Mouse (Mus musculus) cerebellum, adult 2 months (tissue): Measurements from ENCODE around the gene Glod4. TPM values are rescaled to one million over a fixed set of nuclear protein-coding genes. Genes with fewer than 3 reads are reported as not detected.
A peak's percentile ranks its signal among the peaks of the same experiment; 100 is the strongest.

Experiments
- DNase-seq, 2 experiments: peaks; one replicate each; pipeline ENCODE4 v3.0.0; 2021
- H3K27ac ChIP-seq: fragments of 200-500 bp; 2 replicates; pipeline ENCODE4 v1.5.1; 2012; ENCODE audit warnings: low read length, control low read depth, inconsistent platforms; ENCODE audit not compliant: insufficient read depth
- H3K27me3 ChIP-seq: fragments of 200-500 bp; 2 replicates; pipeline ENCODE4 v1.6.1; 2012; ENCODE audit warnings: inconsistent platforms, mild to moderate bottlenecking, low read length, moderate library complexity; ENCODE audit not compliant: control insufficient read depth, insufficient read depth
- H3K4me1 ChIP-seq: fragments of 200-500 bp; 2 replicates; pipeline ENCODE4 v1.6.1; 2011; ENCODE audit warnings: low read length; ENCODE audit not compliant: control insufficient read depth, insufficient read depth
- H3K4me3 ChIP-seq: fragments of 200-500 bp; replicated peaks from 2 replicates; pipeline ENCODE3; 2011; ENCODE audit warnings: mild to moderate bottlenecking, low read depth, low read length, control low read depth; ENCODE audit not compliant: insufficient read depth
- CTCF ChIP-seq: fragments of 200-500 bp; IDR thresholded peaks from 2 replicates; pipeline ENCODE4 v1.5.1; 2011; ENCODE audit warnings: low read depth, mild to moderate bottlenecking, control low read depth, low read length, moderate library complexity, borderline replicate concordance; ENCODE audit not compliant: insufficient read depth
- POLR2A ChIP-seq: fragments of 200-500 bp; IDR thresholded peaks from 2 replicates; pipeline ENCODE4 v1.6.1; 2011; ENCODE audit warnings: low read length, control low read depth, borderline replicate concordance; ENCODE audit not compliant: insufficient read depth
- WGBS: fragments of 180-500 bp; shearing (Covaris S2); methylation state at CpG from one replicate; pipeline ENCODE4 v1.1.7; 2018; 5-methylcytosine and 5-hydroxymethylcytosine counted together
- polyA plus RNA-seq: library from polyadenylated mRNA; depleted of rRNA; stranded (reverse); fragments of >200 nt; gene quantifications from 2 replicates; pipeline ENCODE4 v1.2.3, GENCODE M21; 2012

Gene Glod4
- polyA plus RNA-seq, 1 experiment, result 44.9 TPM

DNA sequence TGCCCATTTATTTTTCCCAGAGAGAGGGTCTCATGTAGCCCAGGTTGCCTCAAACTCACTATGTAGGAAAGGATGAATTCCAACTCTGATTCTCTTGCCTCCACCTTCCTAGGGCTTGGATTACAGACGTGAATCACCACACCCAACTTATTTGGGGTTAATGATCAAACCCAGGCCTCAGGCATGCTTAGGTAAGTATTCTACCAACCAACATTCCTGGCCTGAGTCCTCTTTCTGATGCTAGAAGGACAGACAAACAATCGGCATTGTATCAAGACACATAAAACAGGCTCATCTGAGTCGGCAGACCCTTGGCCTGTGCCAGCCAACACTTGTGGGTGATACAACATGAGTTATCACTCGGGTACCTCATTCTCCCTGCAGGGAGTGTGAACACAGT, 122.4 kb downstream of the Glod4 start:
- no peak for DNase-seq
- peaks cover 3% of the 10 kb centered on the region; the same call in 1 of the 2 replicates for H3K4me1 ChIP-seq
- no peak for TF ChIP-seq CTCF
- TF ChIP-seq POLR2A, result no peak
- H3K27me3 ChIP-seq, result no peaks in the 10 kb centered on the region
- no peak overlapping the region for H3K27ac ChIP-seq
- 87% methylated on average over 4 of the region's 4 CpGs for WGBS
- no peak overlapping the region for H3K4me3 ChIP-seq

DNA sequence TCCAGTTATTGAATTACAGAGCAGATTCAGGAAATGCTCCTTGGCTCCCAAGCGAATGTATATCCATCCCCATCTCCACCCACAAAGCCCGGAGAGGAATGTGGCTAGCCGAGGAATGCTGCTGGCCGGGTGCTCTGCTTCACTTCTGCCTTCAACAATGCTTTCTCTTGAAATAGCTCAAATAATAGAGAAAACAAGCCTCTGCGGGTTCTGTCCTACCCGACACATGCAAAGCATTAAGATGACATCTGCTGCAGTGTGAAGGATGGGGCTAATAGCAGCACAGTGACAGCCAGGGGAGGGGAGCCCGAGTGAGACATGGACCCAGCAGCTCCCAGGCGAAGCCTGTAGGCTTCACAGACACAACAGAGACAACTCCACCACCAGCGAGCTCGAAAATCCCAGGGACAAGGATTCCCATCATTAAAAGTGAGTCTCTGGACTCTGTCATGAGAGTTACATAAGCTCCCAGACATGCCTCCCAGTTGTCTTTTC, 123.1 kb downstream of the Glod4 start:
- 82% methylated on average over 10 of the region's 10 CpGs for WGBS
- no peak overlapping the region for H3K27ac ChIP-seq
- peaks cover 3% of the 10 kb centered on the region; the same call in 1 of the 2 replicates for H3K4me1 ChIP-seq
- TF ChIP-seq POLR2A (no peak), CTCF (no peak)
- DNase-seq, result no peak
- H3K4me3 ChIP-seq, result no peak overlapping the region
- H3K27me3 ChIP-seq, result no peaks in the 10 kb centered on the region

DNA sequence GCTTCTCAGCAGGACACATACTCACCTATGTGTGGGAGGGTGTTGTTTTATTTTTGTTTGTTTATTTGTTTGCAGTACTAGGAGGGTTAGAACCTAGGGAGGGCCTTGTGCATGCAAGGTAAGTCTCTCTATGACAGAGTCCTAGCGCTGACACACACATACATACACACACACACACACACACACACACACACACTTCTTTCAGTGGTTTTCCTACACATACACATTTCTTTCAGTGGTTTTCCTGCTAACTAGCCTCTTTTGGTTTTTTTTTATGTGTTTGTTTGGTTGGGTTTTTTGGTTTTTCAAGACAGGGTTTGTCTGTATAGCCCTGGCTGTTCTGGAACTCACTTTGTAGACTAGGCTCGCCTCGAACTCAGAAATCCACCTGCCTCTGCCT, 133.1 kb downstream of the Glod4 start:
- H3K4me3 ChIP-seq, result no peak overlapping the region
- DNase-seq, result no peak
- no peaks in the 10 kb centered on the region for H3K4me1 ChIP-seq
- 98% methylated on average over 3 of the region's 3 CpGs for WGBS
- H3K27ac ChIP-seq, result no peak overlapping the region
- TF ChIP-seq CTCF, result no peak
- TF ChIP-seq POLR2A, result no peak
- no peaks in the 10 kb centered on the region for H3K27me3 ChIP-seq

DNA sequence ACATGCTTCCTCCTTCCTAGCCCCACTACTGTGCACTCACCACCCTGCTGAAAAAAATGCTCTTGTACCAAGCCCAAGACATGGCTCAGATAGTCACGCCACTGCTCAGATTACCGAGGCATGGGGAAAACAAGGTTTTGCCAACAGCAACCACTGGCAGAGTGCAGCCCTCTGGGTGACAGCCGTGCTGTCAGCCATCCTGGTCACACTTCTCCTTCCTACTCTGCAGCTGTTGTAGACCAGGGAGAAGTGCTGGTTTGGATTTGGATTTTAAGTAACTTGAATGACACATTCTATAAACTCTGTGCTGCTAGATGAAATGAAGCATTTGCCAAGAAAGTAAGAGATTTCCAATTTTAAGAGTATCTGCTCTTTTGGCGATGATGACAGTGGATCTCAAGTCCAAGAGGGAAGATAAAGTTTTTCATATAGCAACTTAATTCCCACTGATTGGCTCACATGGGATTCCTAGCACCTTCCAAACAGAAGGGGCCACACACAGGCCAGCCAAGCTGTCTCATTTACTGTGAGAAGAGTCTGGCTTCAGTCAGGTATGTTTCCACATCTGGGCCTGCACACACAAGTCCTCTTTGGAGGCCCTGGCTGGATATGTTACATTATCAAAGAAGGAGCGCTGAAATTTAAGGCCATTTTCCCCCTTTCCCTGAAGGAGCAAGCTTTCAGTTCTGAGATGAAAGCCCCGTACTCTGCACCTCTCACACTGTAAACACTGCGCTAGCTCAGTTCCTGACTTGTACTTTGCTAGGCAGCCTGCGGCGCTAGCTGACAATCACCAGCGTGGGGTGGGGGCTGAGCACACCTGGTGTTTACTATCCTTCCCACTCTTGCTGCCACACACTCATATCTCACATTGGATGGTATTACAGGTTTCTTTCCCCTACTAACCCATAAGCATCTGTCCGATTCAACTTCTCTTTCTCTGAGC, 136.7 kb downstream of the Glod4 start:
- Histone ChIP-seq H3K27me3 (no peaks in the 10 kb centered on the region), H3K4me1 (no peaks in the 10 kb centered on the region), H3K4me3 (no peak overlapping the region), H3K27ac (no peak overlapping the region)
- TF ChIP-seq POLR2A (no peak), CTCF (no peak)
- WGBS, result 76% methylated on average over 11 of the region's 11 CpGs
- DNase-seq, result no peak

DNA sequence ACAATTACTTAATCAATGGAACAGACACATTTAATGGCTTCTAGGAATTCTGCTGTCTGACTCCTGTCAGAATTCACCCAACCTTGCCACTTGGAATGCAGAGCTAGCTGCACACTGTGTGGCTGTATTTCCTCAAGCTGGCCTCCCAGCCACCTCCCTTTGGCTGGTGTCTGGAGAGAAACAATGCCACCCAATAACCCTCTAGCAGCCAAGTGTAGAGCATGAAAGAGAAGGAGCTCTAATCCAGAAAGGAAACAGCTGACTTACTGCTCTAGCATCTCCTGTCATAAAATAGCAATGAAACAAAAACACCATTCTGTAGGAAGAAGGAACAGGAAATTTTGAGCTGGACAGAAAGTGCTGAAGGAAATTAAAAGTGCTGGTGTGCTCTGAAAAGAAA, 142.4 kb downstream of the Glod4 start:
- H3K4me3 ChIP-seq, result no peak overlapping the region
- no peak overlapping the region for H3K27ac ChIP-seq
- H3K4me1 ChIP-seq, result no peaks in the 10 kb centered on the region
- no peak for DNase-seq
- H3K27me3 ChIP-seq, result no peaks in the 10 kb centered on the region
- TF ChIP-seq POLR2A, result no peak

DNA sequence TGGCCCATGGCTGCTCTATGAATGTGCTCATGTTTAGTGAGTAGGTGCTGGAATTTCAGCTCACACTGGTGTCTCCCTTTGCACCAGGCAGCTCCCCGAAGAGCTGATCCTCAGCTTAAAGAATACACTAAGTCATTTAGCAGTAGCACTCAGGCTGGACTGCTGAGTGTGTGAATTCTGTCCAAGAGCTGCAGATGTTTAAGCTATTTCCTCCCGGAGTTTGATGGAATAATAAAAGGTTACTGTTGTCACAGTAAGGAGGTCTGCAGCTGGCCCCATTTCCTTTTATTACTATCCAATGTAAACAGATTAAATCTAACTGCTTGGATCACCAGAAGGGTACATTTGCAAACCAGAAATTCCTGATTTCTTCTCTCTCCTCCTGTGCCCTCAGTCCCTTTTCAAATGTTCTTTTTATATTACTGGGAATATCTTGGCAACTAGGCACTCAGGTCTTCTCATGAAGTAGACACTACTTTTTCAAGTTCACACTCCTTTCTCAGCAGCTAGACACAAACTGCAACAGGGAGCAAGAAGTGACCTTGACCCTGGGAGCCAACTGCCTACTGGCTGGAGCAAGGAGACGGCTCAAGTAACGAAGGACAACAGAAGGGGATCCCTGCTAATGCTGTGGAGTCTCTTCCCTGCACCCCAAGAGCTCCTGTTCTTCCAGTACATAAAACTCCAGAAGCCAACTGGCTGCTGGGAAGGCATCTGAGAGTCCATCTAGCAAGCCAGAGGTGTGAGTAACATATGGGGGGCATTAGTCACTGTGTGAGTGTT, 144.1 kb downstream of the Glod4 start:
- no peak overlapping the region for H3K27ac ChIP-seq
- no peak overlapping the region for H3K4me3 ChIP-seq
- no peaks in the 10 kb centered on the region for H3K27me3 ChIP-seq
- DNase-seq, result no peak
- TF ChIP-seq POLR2A (no peak), CTCF (no peak)
- H3K4me1 ChIP-seq, result no peaks in the 10 kb centered on the region
- WGBS, result 83% methylated on average over 4 of the region's 4 CpGs

DNA sequence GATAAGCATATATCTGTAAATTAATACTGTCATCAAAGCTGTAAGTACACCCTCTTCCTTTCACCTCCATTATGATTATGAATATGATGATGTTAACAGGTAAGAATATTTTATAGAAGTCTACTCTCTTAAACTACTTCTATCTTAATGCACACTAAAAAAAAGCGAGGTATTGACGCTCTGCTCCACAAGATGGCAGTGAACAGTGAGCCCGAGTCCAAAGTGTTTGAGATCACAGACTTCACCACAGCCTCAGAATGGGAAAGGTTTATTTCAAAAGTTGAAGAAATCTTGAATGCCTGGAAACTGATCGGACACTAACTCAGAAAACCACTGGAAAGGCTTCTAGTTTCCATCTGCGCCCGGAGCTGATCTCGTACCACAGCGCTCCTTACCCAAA, 149.9 kb downstream of the Glod4 start:
- Histone ChIP-seq H3K27me3 (no peaks in the 10 kb centered on the region), H3K4me3 (no peak overlapping the region), H3K27ac (no peak overlapping the region), H3K4me1 (no peaks in the 10 kb centered on the region)
- DNase-seq, result no peak
- TF ChIP-seq POLR2A (no peak), CTCF (peak; percentile 13; the same call in 1 of the 2 replicates)
- WGBS, result 89% methylated on average over 8 of the region's 8 CpGs

DNA sequence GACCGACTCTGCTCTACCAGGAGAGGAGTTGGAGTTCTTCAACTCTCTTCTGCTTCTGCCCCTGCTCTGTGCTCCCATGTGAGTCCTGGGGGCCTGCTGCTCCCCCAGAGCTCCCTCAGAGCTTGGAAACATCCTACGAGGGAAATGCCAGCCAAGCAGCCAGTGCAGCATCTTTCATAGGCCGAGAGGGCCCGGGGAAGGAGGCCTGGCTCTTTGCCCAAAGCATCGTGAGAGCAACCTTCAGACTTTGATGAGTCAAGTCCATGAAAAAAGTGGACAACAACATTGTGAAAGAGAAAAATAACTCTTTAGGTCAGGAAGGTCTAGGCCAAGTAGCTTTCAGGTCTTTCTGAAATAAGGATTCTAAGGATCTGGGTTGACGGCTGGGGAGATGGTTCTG, 153.7 kb downstream of the Glod4 start:
- DNase-seq, result no peak
- no peak overlapping the region for H3K27ac ChIP-seq
- 36% methylated on average over 6 of the region's 6 CpGs for WGBS
- TF ChIP-seq CTCF (no peak), POLR2A (no peak)
- no peak overlapping the region for H3K4me3 ChIP-seq
- H3K27me3 ChIP-seq, result no peaks in the 10 kb centered on the region
- H3K4me1 ChIP-seq, result no peaks in the 10 kb centered on the region
